Mouse (Mus musculus): Measurements from ENCODE around the gene Nfe2l3.
"Not testable (repeated sequence)": the region's sequence is repeated elsewhere in the genome, so short reads cannot be mapped to it uniquely, and the experiment has no call there.

The Nfe2l3 gene

GRCm38 (mm10) chr6:51432535-51433397 lies at the start of gene Nfe2l3:
Nfe2l3 (plus strand) TSS chr6:51432670.
- DNase-seq (ENCODE audit: low read depth, low spot score): peak; percentile 38

- peak; percentile 92 for DNase-seq (ENCODE audit: low read depth, low spot score)
Observed at GRCm38 (mm10) chr6:51383769-51384755, 48.4 kb upstream of the Nfe2l3 start.

- DNase-seq (ENCODE audit: low read depth, low spot score): no peak
Observed at GRCm38 (mm10) chr6:51390505-51390904, 42.0 kb upstream of the Nfe2l3 start.

- DNase-seq (ENCODE audit: low read depth, low spot score): no peak
Observed at GRCm38 (mm10) chr6:51391816-51392490, 40.5 kb upstream of the Nfe2l3 start.

GRCm38 (mm10) chr6:51393341-51394128 lies 38.9 kb upstream of the Nfe2l3 start:
- no peak for DNase-seq (ENCODE audit: low read depth, low spot score)

- DNase-seq (ENCODE audit: low read depth, low spot score): not testable (repeated sequence)
Observed at GRCm38 (mm10) chr6:51394367-51394766, 38.1 kb upstream of the Nfe2l3 start.

- not testable (repeated sequence) for DNase-seq (ENCODE audit: low read depth, low spot score)
Observed at GRCm38 (mm10) chr6:51394963-51395362, 37.5 kb upstream of the Nfe2l3 start.

- DNase-seq (ENCODE audit: low read depth, low spot score): no peak
Observed at GRCm38 (mm10) chr6:51395486-51395885, 37.0 kb upstream of the Nfe2l3 start.

GRCm38 (mm10) chr6:51399113-51399518 lies 33.4 kb upstream of the Nfe2l3 start:
- no peak for DNase-seq (ENCODE audit: low read depth, low spot score)

- DNase-seq (ENCODE audit: low read depth, low spot score): no peak
Observed at GRCm38 (mm10) chr6:51401294-51401693, 31.2 kb upstream of the Nfe2l3 start.

- DNase-seq (ENCODE audit: low read depth, low spot score): no peak
Observed at GRCm38 (mm10) chr6:51403598-51403997, 28.9 kb upstream of the Nfe2l3 start.

- DNase-seq (ENCODE audit: low read depth, low spot score): no peak
Observed at GRCm38 (mm10) chr6:51404502-51404901, 28.0 kb upstream of the Nfe2l3 start.

GRCm38 (mm10) chr6:51416433-51416832 lies 16.0 kb upstream of the Nfe2l3 start:
- no peak for DNase-seq (ENCODE audit: low read depth, low spot score)

- DNase-seq (ENCODE audit: low read depth, low spot score): no peak
Observed at GRCm38 (mm10) chr6:51417306-51417936, 15.0 kb upstream of the Nfe2l3 start.

GRCm38 (mm10) chr6:51423466-51424122 lies 8.9 kb upstream of the Nfe2l3 start:
- DNase-seq (ENCODE audit: low read depth, low spot score): no peak

- no peak for DNase-seq (ENCODE audit: low read depth, low spot score)
Observed at GRCm38 (mm10) chr6:51424537-51424936, 7.9 kb upstream of the Nfe2l3 start.

GRCm38 (mm10) chr6:51434270-51434669 lies 1.8 kb downstream of the Nfe2l3 start:
- no peak for DNase-seq (ENCODE audit: low read depth, low spot score)

- no peak for DNase-seq (ENCODE audit: low read depth, low spot score)
Observed at GRCm38 (mm10) chr6:51437665-51438064, 5.2 kb downstream of the Nfe2l3 start.

GRCm38 (mm10) chr6:51438826-51439330 lies 6.4 kb downstream of the Nfe2l3 start:
- no peak for DNase-seq (ENCODE audit: low read depth, low spot score)

Data from embryo, embryonic 11.5 days (tissue).